In genomic region chr7:143180761-143181160, GRCm38 (mm10) we compare ENCODE assay signal across 9 mouse cellular contexts.
DNase-seq lines count a peak whose midpoint lies in the region.
"Had no signal": no experiment of that assay in that cellular context is flagged by ENCODE, and none has a peak within 500 bp of the region (broad histone marks: within the 10 kb centered on the region; RNA-seq: fewer than 3 reads in every experiment).

No protein-coding gene starts in this region.

- 0 out of 2 replicates have a peak, but pooled peaks cover 3% of the 10 kb centered on the region for H3K27me3 ChIP-seq in embryonic facial prominence, embryonic 10.5 days (replicated peaks; ENCODE audit: low read depth, poor library complexity, severe bottlenecking)
- no peaks in the 10 kb centered on the region for H3K27me3 ChIP-seq in midbrain, embryonic 10.5 days (ENCODE audit: low read depth, poor library complexity, severe bottlenecking)
- H3K27me3 ChIP-seq: neural tube, embryonic 12.5 days had no signal

- H3K9me3 ChIP-seq in embryonic facial prominence, embryonic 10.5 days = no peaks in the 10 kb centered on the region
- no peaks in the 10 kb centered on the region for H3K9me3 ChIP-seq in midbrain, embryonic 10.5 days (replicated peaks)
- H3K9me3 ChIP-seq: neural tube, embryonic 12.5 days had no signal

- H3K27ac ChIP-seq in embryonic facial prominence, embryonic 10.5 days (replicated peaks) = no peak overlapping the region
- H3K27ac ChIP-seq in midbrain, embryonic 10.5 days (replicated peaks) = no peak overlapping the region
- H3K27ac ChIP-seq: neural tube, embryonic 12.5 days had no signal

- H3K4me3 ChIP-seq in embryonic facial prominence, embryonic 10.5 days = no peak overlapping the region
- H3K4me3 ChIP-seq in midbrain, embryonic 10.5 days = no peak overlapping the region
- H3K4me3 ChIP-seq: neural tube, embryonic 12.5 days had no signal

- H3K36me3 ChIP-seq in embryonic facial prominence, embryonic 10.5 days (replicated peaks) = no peaks in the 10 kb centered on the region
- no peaks in the 10 kb centered on the region for H3K36me3 ChIP-seq in midbrain, embryonic 10.5 days
- H3K36me3 ChIP-seq: neural tube, embryonic 12.5 days had no signal

- intact Hi-C loops in heart, postnatal 10 days (cut with DNase I) = no loop called here

- peaks cover 21% of the 10 kb centered on the region; the same call in 1 of the 2 replicates for H3K4me1 ChIP-seq in embryonic facial prominence, embryonic 10.5 days
- peaks cover 16% of the 10 kb centered on the region for H3K4me1 ChIP-seq in midbrain, embryonic 10.5 days

- peak; percentile 26 to 62 for DNase-seq in cerebellum, postnatal 25 days
- no peak for DNase-seq in cerebellum, adult 8-10 months
- DNase-seq in 3134 (ENCODE audit: extremely low read depth, insufficient read length, low spot score) = peak; percentile 63
- peak; percentile 16 for DNase-seq in embryonic facial prominence, embryonic 10.5 days (ENCODE audit: low spot score)
- peak; percentile 89 to 92 for DNase-seq in heart, postnatal 10 days
- DNase-seq in kidney, postnatal 25 days = peak; percentile 75 to 83
- peak; percentile 68 for DNase-seq in ovary, adult 18-20 months (ENCODE audit: low spot score)
- DNase-seq in midbrain, embryonic 10.5 days (ENCODE audit: low spot score) = no peak

- WGBS in embryonic facial prominence, embryonic 10.5 days = 59% methylated on average over 3 of the region's 3 CpGs
- WGBS in midbrain, embryonic 10.5 days = 64% methylated on average over 3 of the region's 3 CpGs

Comparison
In these comparisons a context has a peak if more than half of its experiments do, and no peak if none do; other contexts are left out.
1. DNase-seq: peak in cerebellum, postnatal 25 days (2 of 2), 3134 (single experiment), embryonic facial prominence, embryonic 10.5 days (single experiment), heart, postnatal 10 days (2 of 2), kidney, postnatal 25 days (2 of 2) and ovary, adult 18-20 months (single experiment); none in cerebellum, adult 8-10 months (single experiment) and midbrain, embryonic 10.5 days (single experiment).